Mouse (Mus musculus): Measurements from ENCODE around the gene Slc11a2. TPM values are rescaled to one million over a fixed set of nuclear protein-coding genes. Genes with fewer than 3 reads are reported as not detected.

Slc11a2 gene
- total and polyA plus RNA-seq, 3 experiments = 8.9 to 18.6 (median 13.0) TPM

- Histone ChIP-seq H3K4me1 (ENCODE audit: control insufficient read depth in 1 of 2, insufficient read depth in 2 of 2) (peaks cover 2 to 17% of the 10 kb centered on the region in 2 experiments; a peak in 3 of 4 replicates), H3K79me2 (replicated peaks; ENCODE audit: control insufficient read depth, extremely low read depth, insufficient read depth, poor library complexity, severe bottlenecking) (no peaks in the 10 kb centered on the region), H3K4me3 (replicated peaks in 1 of 3; ENCODE audit: low read depth in 2 of 3, low read length in 2 of 3, poor library complexity in 1 of 3) (no peak overlapping the region), H3K9ac (ENCODE audit: insufficient read depth, low read depth) (no peak overlapping the region), H3K27ac (ENCODE audit: insufficient read depth, low read depth) (no peak overlapping the region), H3K27me3 (replicated peaks) (no peaks in the 10 kb centered on the region), H3K36me3 (replicated peaks in 1 of 2; ENCODE audit: control insufficient read depth in 1 of 2, insufficient read depth in 1 of 2, low read length in 1 of 2) (no peaks in the 10 kb centered on the region), H3K4me2 (ENCODE audit: insufficient read depth, low read depth, poor library complexity, severe bottlenecking) (no peak overlapping the region), H3K9me3 (replicated peaks; ENCODE audit: low read length) (peaks cover 3% of the 10 kb centered on the region)
- no peak for DNase-seq (ENCODE audit: extremely low read depth)
- in situ Hi-C loops (cut with MboI; ENCODE audit: low pct_ligation_motif_present, low pct_unique_long_range_greater_than_20kb, low sequenced_read_pairs) (loop anchor here (5.0 kb wide), 1 partner anchor 69 kb away; no protein-coding TSS in a partner anchor), dilution Hi-C loops (cut with MboI; ENCODE audit: extremely low pct_ligation_motif_present, extremely low pct_unique_long_range_greater_than_20kb, low sequenced_read_pairs) (no loop called here)
- TF ChIP-seq BHLHE40 (IDR thresholded peaks at IDR 0.05; ENCODE audit: low read depth, low read length) (no peak), KAT2A (IDR thresholded peaks at IDR 0.05; ENCODE audit: insufficient replicate concordance, low read length) (no peak), HCFC1 (IDR thresholded peaks at IDR 0.05; ENCODE audit: low read depth, low read length) (no peak), POLR2AphosphoS2 (IDR thresholded peaks at IDR 0.05; ENCODE audit: low read depth, low read length) (no peak), CHD2 (IDR thresholded peaks at IDR 0.05; ENCODE audit: low read length) (no peak), UBTF (IDR thresholded peaks at IDR 0.05; ENCODE audit: low read depth, low read length) (no peak), JUND (conservative IDR thresholded peaks at IDR 0.05; ENCODE audit: low read depth, low read length) (no peak), E2F4 (IDR thresholded peaks at IDR 0.05; ENCODE audit: insufficient replicate concordance, low read depth, low read length) (no peak), TBP (conservative IDR thresholded peaks at IDR 0.05; ENCODE audit: low read depth, low read length) (no peak), MAFK (IDR thresholded peaks at IDR 0.05; ENCODE audit: insufficient replicate concordance, low read length) (no peak), ELF1 (IDR thresholded peaks at IDR 0.05; ENCODE audit: low read depth, low read length) (no peak), IRF4 (IDR thresholded peaks at IDR 0.05; ENCODE audit: low read depth, low read length) (no peak)
Measured at GRCm38 (mm10) chr15:100451245-100451644, 26.4 kb upstream of the Slc11a2 start.

GRCm38 (mm10) chr15:100449495-100449894 is 24.6 kb upstream of the Slc11a2 start:
- H3K27me3 ChIP-seq (replicated peaks) = no peaks in the 10 kb centered on the region
- TF ChIP-seq NELFE (IDR thresholded peaks at IDR 0.05; ENCODE audit: low read depth, low read length) (no peak), TCF12 (IDR thresholded peaks at IDR 0.05; ENCODE audit: low read depth, low read length) (no peak), MAZ (IDR thresholded peaks at IDR 0.05; ENCODE audit: low read depth, low read length) (no peak), UBTF (IDR thresholded peaks at IDR 0.05; ENCODE audit: low read depth, low read length) (no peak), IRF4 (IDR thresholded peaks at IDR 0.05; ENCODE audit: low read depth, low read length) (no peak), ZNF384 (IDR thresholded peaks at IDR 0.05; ENCODE audit: low read depth, low read length) (no peak), MAFK (IDR thresholded peaks at IDR 0.05; ENCODE audit: insufficient replicate concordance, low read length) (no peak), E2F4 (IDR thresholded peaks at IDR 0.05; ENCODE audit: insufficient replicate concordance, low read depth, low read length) (no peak), POLR2AphosphoS2 (IDR thresholded peaks at IDR 0.05; ENCODE audit: low read depth, low read length) (no peak), USF1 (IDR thresholded peaks at IDR 0.05; ENCODE audit: low read depth, low read length) (no peak), EP300 (IDR thresholded peaks at IDR 0.05; ENCODE audit: low read length) (no peak), CHD2 (IDR thresholded peaks at IDR 0.05; ENCODE audit: low read length) (no peak)
- dilution Hi-C loops (cut with MboI; ENCODE audit: extremely low pct_ligation_motif_present, extremely low pct_unique_long_range_greater_than_20kb, low sequenced_read_pairs) = no loop called here

More at GRCm38 (mm10) chr15:100449495-100449894, 24.6 kb upstream of the Slc11a2 start:
- no peak overlapping the region for H3K27ac ChIP-seq (ENCODE audit: insufficient read depth, low read depth)
- DNase-seq (ENCODE audit: extremely low read depth) = no peak
- no peaks in the 10 kb centered on the region for H3K36me3 ChIP-seq (replicated peaks in 1 of 2; ENCODE audit: control insufficient read depth in 1 of 2, insufficient read depth in 1 of 2, low read length in 1 of 2)
- no peak overlapping the region for H3K4me2 ChIP-seq (ENCODE audit: insufficient read depth, low read depth, poor library complexity, severe bottlenecking)
- no peaks in the 10 kb centered on the region for H3K79me2 ChIP-seq (replicated peaks; ENCODE audit: control insufficient read depth, extremely low read depth, insufficient read depth, poor library complexity, severe bottlenecking)
- no peak overlapping the region for H3K4me3 ChIP-seq (replicated peaks in 1 of 3; ENCODE audit: low read depth in 2 of 3, low read length in 2 of 3, poor library complexity in 1 of 3)
- no peak overlapping the region for H3K9ac ChIP-seq (ENCODE audit: insufficient read depth, low read depth)
- in situ Hi-C loops (cut with MboI; ENCODE audit: low pct_ligation_motif_present, low pct_unique_long_range_greater_than_20kb, low sequenced_read_pairs) = no loop called here
- H3K9me3 ChIP-seq (replicated peaks; ENCODE audit: low read length) = peaks cover 3% of the 10 kb centered on the region
- H3K4me1 ChIP-seq (ENCODE audit: control insufficient read depth in 1 of 2, insufficient read depth in 2 of 2) = peaks cover 2 to 17% of the 10 kb centered on the region in 2 experiments; a peak in 3 of 4 replicates

Measured in CH12.LX (cell line).